Mouse (Mus musculus) C2C12 (cell line): ENCODE results near the gene Sdk1.

Experiments used
- CTCF ChIP-seq: IDR thresholded peaks from one replicate; pipeline ENCODE4 v1.5.1; 2011; ENCODE audit not compliant: control insufficient read depth, insufficient read depth, insufficient read length
- FOSL1 ChIP-seq: IDR thresholded peaks from one replicate; pipeline ENCODE4 v1.8.0; 2011; ENCODE audit warnings: mild to moderate bottlenecking, low read length; ENCODE audit not compliant: poor library complexity, insufficient read depth, severe bottlenecking
- MAX ChIP-seq: IDR thresholded peaks from one replicate; pipeline ENCODE4 v1.6.1; 2011; ENCODE audit warnings: mild to moderate bottlenecking, control low read depth
- USF1 ChIP-seq: IDR thresholded peaks from one replicate; pipeline ENCODE4 v1.6.1; 2011; ENCODE audit warnings: low read depth, mild to moderate bottlenecking, control low read depth, moderate library complexity

DNA sequence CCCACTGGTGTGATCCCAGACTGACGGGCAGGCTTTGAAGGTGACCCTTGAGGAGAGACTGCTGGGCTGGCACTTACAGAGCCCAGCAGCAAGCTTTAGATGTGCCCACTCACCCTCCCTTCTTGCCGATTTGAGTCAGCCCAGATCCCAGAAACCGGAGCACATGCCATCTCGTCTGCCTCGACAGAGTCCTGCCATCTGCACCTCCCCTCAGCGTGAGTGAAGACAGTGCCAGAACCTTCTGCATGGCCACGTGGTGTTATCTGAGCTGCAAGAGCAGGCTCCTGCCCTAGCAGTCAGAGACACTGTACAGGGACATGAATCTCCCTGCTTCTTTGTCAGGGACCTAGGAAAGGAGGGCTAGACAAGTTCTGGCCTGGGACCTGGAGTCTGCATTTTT, 898.7 kb downstream of the Sdk1 start:
- no peak for TF ChIP-seq CTCF
- TF ChIP-seq USF1 = no peak
- TF ChIP-seq MAX = no peak
- no peak for TF ChIP-seq FOSL1
